Mouse (Mus musculus) cerebellum, adult 18-20 months (tissue): Measurements from ENCODE around the gene Ctnna3.

Experiments
- DNase-seq, 2 experiments: peaks; one replicate each; pipeline ENCODE4 v3.0.0; 2021

The Ctnna3 gene

DNA sequence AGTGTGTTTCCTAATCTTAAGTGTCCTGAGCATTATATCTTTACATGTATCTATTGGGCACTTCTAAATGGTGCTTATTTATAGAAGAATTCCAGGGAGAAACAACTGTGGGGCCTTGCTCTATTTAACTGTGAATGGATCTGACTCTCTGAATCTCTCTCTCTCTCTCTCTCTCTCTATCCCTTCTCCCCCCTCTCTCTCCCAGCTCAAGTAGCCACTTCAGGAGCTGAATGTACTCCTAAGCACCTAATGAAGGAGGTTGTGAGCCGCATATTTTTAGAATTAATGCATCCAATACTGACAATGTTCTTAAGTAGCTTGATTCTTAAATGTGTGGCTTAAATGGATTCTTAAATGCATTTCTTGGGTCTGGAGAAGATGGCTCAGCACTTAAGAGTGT is 521.6 kb downstream of the Ctnna3 start:
- no peak for DNase-seq

DNA sequence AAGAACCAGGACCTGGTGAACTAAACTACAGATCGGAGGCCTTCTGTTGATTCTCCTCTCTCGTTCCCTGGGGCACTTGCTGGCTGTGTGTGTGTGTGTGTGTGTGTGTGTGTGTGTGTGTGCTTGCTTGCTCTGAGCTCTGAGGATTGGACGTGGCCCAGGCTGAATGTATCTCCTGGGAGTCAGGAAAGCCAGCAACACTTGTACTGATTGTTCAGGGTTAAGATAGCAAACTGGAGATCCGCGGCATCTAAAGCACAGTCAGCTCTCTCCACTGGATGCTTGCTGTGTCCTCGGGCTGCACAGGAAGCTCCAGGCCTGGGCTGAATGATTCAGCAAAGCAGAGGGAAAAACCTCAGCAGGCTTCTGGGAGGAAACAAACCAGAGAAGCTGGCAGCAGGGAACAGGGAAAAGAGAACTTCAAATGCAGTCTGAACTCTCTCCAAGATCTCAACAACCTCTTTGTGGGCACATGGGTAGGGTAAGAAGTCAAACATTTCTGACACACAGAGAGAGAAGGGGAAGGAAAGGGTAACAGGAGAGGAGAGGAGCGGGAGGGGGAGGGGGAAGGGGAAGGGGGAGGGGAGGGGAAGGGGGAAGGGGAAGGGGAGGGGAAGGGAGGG is 524.5 kb downstream of the Ctnna3 start:
- peak; percentile 51 to 52 for DNase-seq

DNA sequence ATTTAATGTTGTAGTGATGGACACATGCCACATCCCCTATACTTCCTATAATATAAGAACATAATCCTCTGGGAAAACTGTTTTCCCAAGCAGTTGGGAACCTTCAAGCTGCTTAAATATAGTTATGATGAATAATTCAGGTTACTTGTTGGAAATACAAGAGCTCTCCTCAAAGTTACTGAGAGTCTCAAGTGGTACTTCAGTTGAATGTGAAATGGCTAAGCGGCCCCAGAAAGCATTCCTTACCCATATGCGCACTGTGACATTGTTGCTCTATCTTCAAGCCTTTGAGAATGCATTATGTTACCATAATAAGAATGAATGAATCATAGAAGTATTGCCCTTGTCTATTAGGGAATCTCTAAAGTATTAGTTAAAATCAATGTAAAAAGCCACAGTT is 542.4 kb downstream of the Ctnna3 start:
- no peak for DNase-seq

DNA sequence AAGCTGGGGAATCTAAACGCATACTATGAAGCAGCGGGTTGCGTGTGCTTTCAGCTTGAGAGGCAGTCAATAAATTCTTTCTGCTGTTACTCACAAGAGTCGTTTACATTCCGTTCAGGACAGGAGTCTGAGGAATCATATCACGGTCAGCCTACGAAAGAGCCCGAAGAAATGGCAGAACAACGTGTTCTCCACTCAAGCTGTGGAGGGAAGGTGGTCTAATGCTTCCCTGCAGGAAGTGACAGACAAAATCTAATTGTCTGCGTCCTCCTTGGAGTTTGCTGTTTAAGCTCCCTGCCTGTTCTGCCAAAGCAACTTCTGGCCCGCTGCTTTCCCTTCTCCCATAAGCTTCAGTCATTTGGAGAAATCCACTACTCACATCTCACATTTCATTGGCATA is 548.2 kb downstream of the Ctnna3 start:
- no peak for DNase-seq

DNA sequence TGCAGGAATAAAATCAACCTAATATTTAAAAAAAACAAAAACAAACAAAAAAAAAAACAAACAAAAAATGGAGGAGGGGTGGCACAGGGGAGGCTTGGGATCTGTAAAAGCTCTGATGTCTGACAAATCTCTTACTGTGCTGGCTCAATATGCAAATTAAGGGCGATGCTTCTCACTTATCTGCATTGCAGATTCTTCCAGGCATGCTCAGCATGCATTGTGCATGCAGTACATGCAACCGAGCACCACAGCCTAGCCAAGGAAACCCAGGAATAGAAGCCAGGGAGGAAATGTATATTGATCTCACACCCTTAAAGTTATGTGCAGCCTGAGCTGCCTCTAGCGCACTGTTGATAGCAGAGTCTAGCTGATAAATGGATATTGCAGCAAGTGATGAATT is 548.6 kb downstream of the Ctnna3 start:
- DNase-seq: no peak

DNA sequence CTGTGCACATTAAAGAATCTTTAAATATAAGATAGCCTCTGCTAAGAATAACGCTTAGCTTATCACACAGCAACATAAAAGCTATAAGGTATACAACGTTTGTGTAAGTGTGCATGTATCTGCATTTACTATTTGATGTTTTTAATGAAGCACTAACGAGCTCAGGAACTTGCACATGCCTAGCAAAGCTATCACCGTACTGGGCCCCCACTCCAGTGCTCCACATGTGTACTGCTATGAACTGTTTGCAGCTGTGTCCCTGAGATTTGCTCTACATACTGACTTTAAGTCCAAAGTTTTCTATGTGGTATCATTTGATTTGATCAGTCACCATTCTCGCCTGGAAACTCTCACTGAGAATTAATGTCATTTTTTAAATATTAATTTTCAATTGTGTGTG is 549.1 kb downstream of the Ctnna3 start:
- no peak for DNase-seq

DNA sequence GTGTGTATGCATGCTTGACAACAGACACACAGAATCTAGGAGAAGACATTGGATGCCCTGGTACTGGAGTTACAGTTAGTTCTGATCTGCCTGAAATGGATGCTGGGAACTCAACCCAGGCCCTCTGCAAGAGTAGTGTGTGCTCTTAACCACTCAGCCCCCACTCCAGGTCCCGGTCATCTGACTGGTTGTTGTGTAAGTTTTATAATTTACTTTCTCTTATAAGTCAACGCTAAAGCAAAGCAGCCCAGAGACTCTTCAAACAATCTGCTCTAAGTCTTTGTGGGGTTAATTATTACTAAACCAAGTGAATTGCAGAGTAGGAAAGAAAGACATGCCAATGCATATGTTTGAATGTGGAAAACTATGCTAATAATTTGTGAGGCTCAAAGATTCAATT is 549.5 kb downstream of the Ctnna3 start:
- DNase-seq: no peak

DNA sequence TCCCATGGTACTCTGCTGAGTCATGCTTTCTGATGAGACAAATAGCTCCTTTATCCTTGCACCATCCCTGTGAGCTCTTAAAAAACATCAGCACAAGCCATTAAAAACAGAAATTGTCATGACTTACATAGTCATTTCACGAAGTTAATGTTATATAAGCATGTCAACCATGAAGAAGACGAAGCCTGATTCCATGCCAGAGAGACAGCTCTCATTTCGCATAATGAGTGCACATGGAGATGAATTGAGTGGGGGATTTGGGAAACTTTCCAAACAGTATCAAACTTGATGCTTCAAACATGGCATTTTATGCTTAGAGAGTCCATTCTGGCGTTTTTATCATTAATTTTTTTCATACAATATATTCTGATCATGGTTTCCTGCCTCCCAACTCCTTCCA is 555.7 kb downstream of the Ctnna3 start:
- no peak for DNase-seq

DNA sequence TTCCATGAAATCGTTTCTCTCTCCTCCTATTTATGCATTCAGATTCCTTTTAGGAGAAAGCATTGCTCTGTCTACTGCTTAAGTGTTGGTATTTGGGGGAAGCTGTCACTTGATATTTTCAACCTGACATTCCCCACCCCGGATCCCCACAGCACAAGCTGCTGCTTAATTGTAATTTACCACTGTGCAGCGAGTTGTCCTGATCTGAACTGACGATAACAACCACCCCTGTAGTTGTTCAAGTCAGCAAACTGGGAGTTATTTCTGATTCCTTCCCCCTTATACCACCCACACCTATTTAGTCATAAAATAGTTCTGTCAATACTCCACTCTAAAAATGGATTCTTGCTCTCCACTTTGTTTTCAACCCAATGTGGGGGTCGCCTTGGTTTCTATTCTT is 564.4 kb downstream of the Ctnna3 start:
- no peak for DNase-seq

DNA sequence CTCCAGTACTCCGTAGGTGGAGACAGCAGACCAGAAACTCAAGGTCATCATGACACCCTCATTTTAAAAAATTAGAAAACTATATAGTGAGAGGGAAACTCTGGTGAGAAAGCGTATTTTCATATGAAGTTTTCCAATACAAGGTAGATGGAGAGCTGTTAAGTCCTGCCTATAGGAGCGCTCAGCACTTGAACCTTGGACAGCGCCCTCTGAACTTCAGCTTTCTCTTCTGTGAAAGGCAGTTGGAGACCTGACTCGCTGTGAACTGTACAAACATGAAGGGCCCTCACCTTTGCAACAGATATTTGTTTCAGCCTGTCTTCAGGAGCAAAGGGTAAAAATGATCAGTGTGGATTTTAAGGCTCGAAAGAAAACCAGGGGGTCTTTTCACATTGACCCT is 571.6 kb downstream of the Ctnna3 start:
- no peak for DNase-seq

DNA sequence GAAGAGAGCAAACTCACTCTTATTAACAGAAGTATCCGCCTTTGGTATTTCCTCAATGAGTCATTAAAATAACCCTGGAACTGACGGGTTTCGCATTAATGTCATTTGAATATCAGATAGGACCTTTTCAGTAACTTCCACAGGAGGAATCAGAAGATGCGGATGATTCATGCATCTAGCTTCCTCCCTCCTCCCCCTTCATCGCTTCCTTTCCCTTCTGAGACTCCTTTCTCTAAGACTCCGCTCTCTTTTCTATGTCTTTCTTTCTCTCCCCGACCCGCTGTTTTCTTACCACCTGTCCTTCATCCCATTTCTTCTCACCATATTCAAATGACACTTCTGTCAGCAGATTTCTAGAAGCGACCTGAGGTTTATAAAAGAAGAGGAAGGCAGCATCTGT is 572.1 kb downstream of the Ctnna3 start:
- DNase-seq: no peak

DNA sequence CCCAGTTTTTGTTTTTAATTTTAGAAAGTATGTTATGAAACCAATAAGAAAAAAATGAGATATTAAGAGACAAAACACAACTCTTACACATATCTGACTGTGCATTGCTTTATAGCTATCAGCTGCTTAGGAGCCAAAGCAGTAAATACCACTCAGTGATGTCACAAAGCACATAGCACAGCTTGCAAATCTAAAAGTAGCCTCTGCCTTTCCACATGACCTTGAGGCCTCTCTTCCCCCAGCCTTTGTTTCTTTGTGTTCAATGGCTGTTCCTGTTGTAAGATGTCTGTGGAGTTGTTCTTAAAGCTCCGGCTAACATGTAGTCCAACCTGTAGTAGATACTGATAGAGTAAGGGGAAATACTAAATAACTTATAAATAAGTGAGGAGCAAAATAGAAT is 590.4 kb downstream of the Ctnna3 start:
- no peak for DNase-seq

DNA sequence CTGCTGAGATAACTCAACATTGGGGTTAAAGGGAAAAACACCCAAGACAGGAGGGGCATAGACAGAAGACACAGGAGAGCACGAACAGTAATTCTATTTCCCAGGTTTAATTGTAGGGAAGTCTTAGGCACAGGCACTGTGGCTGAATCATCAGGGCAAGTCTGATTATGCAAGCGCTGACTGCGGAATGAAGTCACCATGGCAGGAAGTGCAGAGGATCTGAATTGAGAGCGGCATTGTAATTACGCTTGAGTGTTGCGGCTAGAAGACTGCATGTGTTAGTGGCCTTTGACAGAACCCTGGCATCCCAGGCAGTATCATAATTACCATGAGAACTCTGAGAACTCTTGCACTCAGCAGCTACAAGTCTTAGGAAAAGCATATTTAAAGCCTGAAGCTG is 593.4 kb downstream of the Ctnna3 start:
- peak; percentile 39 to 55 for DNase-seq

DNA sequence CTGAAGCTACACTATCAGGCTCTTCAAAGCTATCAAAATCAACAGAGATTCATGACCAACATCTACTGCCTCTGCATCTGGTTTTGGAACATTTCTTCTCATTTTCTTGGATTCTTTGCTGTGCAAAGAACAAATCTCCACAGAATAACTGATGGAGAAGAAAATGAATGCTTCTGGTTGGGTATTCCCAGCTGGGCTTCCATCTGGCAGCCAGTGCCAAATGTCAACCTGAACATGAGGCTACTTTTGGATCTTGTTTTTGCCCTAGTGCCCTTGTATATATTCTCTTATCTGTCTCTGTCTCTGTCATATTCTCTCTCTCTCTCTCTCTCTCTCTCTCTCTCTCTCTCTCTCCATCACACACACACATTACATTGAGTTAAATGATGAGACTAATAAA is 601.0 kb downstream of the Ctnna3 start:
- peak; percentile 54 to 59 for DNase-seq

DNA sequence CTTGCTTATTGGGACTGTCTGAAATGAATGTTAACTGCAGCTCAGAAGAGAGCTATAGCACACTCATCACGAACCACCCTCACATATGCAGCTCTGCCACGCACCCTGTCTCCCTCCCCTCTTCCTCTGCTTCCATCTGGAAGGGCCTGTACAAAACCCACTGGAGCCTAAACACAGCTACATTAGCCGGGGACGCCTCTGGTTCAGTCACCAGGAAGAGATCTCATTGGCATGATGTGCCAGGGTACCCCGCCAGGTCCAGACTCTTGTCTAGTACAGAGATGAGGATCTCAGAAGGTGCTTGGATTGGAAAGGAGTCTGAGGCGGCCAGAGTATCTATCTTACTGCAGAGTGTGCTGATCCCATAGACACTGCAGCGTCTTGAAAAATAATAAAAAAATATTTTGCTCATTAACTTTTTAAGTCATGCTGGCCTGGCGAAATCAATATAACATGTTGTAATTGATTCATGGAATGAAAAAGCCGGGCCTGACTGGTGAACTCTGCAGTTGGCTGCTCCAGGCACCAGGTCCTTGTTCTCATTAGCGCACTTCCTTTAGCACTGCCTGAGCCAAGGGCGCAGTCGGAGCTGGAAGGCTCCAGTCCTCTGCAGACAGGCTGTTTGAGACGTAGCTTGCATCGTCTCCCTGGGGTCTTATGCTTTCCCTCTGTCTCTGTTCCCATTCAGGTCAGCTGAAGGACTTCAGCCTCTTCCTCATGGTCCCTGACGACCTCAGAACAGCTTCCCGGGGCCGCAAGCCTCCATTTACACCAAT is 610.0 kb downstream of the Ctnna3 start:
- peak; percentile 82 to 90 for DNase-seq

DNA sequence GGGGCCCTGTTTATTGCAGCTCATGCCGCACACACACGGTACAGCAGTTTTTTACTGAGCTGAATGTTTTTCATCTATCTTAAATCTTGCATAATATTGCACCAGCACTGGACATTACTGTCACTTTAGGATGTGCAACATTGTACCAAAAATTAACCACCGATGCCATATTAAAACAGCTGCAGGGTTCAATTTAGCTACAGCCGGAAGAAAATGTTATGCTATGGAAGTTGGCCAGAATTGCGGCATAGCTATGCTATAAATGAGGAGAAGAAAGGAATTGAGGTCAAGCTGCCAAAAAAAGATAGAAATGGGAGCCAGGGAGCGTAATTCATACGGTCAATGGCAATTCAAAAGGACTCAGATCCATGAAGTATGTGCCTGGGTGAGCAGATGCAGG is 611.3 kb downstream of the Ctnna3 start:
- peak; percentile 36 to 46 for DNase-seq

DNA sequence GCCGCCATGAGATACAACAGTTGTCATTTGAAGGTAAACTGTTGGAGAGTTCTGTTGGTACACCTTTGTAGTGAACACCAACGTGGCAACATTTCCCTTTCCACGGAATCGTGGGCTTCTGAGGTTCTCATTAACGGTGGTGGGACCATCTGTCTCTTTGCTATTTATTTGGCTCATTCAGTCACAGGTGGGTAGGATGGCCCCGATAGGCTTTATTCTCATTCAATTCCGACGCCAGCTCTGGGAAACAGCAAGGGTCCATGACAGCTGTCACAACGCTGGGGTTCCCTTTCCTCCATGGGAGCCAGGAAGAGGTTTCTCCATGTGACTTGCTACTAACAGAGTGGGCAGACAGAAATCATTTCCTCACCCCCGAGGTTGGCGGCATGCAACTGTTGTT is 612.0 kb downstream of the Ctnna3 start:
- peak; percentile 77 to 82 for DNase-seq

DNA sequence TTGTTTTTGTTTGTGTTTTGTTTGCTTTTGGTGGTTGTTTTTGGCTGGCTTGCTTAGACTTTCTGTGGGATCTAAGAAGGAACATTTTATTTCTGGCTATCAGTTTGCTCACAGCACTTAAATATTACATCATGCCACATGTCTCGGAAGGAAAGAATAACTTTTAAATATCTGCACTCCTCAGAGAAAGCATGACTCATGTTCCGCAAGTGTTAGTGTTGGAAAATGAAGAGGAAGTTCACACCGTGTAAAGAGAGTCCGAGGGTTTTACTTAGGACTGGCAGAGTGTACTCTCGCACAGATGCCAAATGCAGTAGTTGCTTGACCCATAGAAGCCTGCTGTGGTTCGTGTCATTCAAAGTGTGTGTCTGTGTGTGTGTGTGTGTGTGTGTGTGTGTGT is 619.3 kb downstream of the Ctnna3 start:
- DNase-seq: no peak

DNA sequence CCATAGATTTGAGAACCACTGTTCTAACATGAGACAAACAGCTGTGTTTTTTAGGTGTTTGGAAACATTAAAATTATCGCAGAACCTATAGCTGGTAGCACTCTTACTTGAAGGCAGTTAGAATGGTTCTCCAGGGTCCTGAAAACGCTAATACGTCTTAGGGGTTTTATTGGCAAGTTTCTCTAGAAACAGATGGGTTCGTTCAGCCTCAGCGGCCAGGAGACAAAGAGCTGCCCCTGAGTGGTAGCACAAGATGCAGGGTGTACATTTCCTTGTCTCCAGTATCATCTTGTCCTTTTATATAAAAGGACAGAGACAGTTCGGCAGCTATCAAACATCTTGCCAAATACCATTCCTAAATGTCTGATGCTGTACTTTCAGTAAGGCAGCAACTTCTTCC is 620.0 kb downstream of the Ctnna3 start:
- no peak for DNase-seq

DNA sequence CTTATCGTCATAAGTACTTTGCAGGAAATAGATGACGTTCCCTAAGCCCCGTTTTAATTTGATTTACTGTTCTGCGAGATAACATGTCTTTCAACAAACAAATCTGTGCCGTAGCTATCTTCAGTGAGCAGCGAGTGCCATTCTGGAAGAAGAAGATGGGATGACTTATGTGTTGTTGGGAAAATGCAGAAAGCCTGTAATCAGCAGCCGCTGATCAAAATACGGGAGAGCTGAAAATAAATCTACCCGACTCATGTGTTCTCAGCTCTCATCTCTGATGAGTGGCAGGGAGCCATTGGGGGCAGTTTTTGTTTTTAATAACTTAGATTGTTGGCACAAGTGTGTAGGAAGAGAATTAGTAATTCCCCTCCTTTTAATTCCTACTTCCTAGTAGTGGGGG is 633.8 kb downstream of the Ctnna3 start:
- DNase-seq: no peak

DNA sequence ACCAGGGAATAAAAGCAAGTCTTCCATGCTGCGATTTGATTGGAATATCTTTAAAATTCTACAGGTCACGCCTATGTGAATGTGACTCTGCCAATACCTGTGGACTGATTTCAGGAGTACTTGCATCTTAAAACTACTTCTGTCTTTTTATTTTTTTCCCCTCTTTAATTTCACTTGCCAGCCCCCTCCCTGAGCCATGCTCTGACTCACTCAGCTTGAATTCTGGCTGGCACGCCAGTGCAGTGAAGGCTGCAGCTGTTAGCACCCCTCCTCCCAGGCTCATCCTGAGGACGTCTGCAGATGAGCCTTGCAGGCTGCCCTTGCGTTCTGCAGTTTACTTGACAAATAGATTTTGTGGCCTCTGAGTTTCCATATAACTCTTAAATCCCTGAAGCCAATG is 646.0 kb downstream of the Ctnna3 start:
- peak; percentile 56 to 62 for DNase-seq

DNA sequence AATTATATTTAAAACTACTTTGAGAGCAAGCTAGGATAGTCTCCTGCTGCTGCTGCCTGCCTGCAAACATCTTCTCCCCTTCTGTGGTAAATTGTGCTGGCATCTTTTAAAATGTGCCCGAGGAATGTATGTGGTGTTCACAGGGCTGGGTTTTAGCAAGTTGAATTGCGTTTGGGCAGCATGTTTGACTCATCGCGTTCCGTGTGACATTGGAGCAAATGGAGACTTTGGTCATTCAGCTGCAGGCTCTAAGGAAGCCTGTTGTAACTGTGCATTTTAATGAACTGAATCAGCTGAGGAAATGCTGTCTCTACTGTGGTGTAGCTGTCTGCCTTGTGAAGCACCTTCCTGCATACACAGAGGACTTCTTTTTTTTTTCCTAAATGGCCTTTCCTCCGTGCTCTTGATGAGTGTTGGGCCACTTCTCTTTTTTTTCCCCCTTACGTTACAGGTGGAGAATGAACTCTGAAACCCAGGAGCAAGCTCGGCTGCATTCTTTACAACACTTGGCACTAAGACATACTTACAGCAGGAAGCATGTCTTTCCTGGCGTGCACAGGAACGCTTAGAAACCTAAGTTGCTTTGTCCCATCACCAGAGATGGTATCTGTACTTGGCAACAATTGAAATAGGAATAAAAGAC is 646.6 kb downstream of the Ctnna3 start:
- no peak for DNase-seq

DNA sequence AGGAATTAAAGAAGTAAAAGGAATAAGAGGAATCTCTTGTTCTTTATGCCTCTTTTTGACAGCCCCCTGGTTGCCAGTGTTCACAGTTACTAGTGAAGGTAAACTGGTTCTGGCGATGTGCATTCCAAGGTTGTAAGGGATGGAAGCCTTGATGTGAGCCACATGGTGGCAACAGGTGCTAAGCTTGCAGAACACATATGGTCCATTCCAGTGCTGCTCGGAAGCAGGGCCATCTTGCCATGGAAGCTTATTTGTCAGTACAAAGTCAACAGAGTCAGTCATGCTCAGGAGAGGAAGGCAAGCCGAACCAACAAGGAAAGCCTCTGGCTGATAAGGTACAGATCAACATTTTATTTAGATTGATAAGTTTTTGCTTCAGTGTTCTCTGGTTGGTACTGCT is 652.4 kb downstream of the Ctnna3 start:
- peak in 1 of 2 experiments; percentile 44 for DNase-seq

DNA sequence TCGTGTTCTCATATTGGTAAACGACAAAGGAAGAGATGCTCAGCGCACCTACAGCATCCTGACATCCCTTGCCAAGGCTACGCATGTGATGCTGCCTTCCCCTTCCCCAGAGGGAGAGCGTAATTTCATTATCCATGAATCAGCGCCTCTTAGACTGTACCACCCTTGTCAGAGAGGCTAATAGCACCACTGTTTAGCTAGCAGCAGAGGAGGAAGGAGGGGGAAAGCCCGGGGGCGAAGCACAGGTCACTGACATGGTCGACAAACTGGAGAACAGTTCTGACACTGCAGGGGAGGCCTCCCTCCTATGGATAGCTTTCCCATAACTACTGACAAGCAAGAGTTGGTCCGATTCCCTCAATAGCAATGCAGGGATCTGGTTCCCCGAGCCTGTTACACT is 653.9 kb downstream of the Ctnna3 start:
- DNase-seq: peak; percentile 54 to 55
